In the genomic region with DNA sequence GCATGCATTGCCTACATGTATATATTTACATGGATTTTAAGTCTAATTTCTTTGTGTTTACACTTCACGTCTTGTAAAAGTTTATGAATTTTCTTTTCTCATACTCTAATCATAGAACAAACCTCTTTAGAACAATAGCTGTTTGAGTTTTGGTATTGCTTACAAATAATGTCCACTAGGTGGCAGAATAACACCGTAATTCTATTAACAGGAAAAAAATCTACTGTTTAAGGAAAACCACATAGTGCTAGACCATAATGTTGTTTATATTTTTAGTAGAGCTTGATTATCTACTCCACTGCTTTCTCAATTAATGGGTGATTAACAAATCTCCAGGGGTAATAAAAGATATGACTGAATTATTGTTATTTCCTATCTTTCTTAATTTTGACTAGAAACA, we compare ENCODE assay signal across 10 mouse cellular contexts. TPM values are rescaled to one million over a fixed set of nuclear protein-coding genes. Genes with fewer than 3 reads are reported as not detected.
A peak's percentile ranks its signal among the peaks of the same experiment; 100 is the strongest.
DNase-seq lines count a peak whose midpoint lies in the region; ATAC-seq lines count a peak whose summit lies in the region.
"Had no signal": no experiment of that assay in that cellular context is flagged by ENCODE, and none has a peak within 500 bp of the region (broad histone marks: within the 10 kb centered on the region; RNA-seq: fewer than 3 reads in every experiment).

No protein-coding gene starts in this region.

- ATAC-seq in frontal cortex, adult (ENCODE audit: low TSS enrichment), result peak; percentile 77

- intact Hi-C loops in gastrocnemius, postnatal 36 days (cut with DNase I), result no loop called here

- DNase-seq in frontal cortex, postnatal 36 days (ENCODE audit: low spot score in 2 of 2), result no peak
- DNase-seq in 416B (ENCODE audit: low read depth), result peak; percentile 77
- peak; percentile 6 for DNase-seq in c-Kit-positive CD71-positive TER-119-positive erythroid progenitor cells, embryonic 14.5 days (ENCODE audit: low spot score)
- DNase-seq in induced T-regulatory cell, adult 2 months (ENCODE audit: low read depth), result peak; percentile 38
- DNase-seq in gastrocnemius, postnatal 36 days, result no peak
- no peak for DNase-seq in thymus, postnatal 36 days
- DNase-seq in left cerebral cortex, adult 11 months (ENCODE audit: low spot score), result no peak
- DNase-seq: heart, postnatal 36 days; lung, postnatal 4 days had no signal

RNA-seq across cellular contexts. Expression of gene Olfr1177-ps, which starts 10.0 kb away (rescaled TPM):
- total RNA-seq in gastrocnemius, postnatal 36 days (2021), result not detected
- total RNA-seq: heart, postnatal 36 days had no signal

RNA-seq across cellular contexts. Expression of gene Olfr1176, which starts 19.8 kb away (rescaled TPM):
- not detected for total RNA-seq in gastrocnemius, postnatal 36 days (2021)
- total RNA-seq: heart, postnatal 36 days had no signal

RNA-seq across cellular contexts. Expression of gene Olfr1175-ps, which starts 29.3 kb away (rescaled TPM):
- total RNA-seq in gastrocnemius, postnatal 36 days (2021), result not detected
- total RNA-seq: heart, postnatal 36 days had no signal

RNA-seq across cellular contexts. Expression of gene Olfr1178, which starts 30.6 kb away (rescaled TPM):
- total RNA-seq in gastrocnemius, postnatal 36 days (2021), result not detected
- total RNA-seq: heart, postnatal 36 days had no signal

RNA-seq across cellular contexts. Expression of gene Olfr1174-ps, which starts 41.4 kb away (rescaled TPM):
- not detected for total RNA-seq in gastrocnemius, postnatal 36 days (2021)
- total RNA-seq: heart, postnatal 36 days had no signal

Comparison
In these comparisons a context has a peak if more than half of its experiments do, and no peak if none do; other contexts are left out.
1. DNase-seq: peak in 416B (single experiment), c-Kit-positive CD71-positive TER-119-positive erythroid progenitor cells, embryonic 14.5 days (single experiment) and induced T-regulatory cell, adult 2 months (single experiment); none in frontal cortex, postnatal 36 days (0 of 2), gastrocnemius, postnatal 36 days (0 of 2), thymus, postnatal 36 days (0 of 2) and left cerebral cortex, adult 11 months (single experiment).